Mouse (Mus musculus): ENCODE results near the gene Klhl41.

Gene Klhl41

GRCm38 (mm10) chr2:69676713-69677112 is 6.8 kb downstream of the Klhl41 start:
- in situ Hi-C loops (cut with MboI; ENCODE audit: low pct_unique_long_range_greater_than_20kb in 1 of 2, low sequenced_read_pairs in 2 of 2, unreplicated experiment in 1 of 2): loop anchor here in 1 of 2 experiments (5.0 kb wide), 1 partner anchor 39 kb away; no protein-coding TSS in a partner anchor

- in situ Hi-C loops (cut with MboI; ENCODE audit: low pct_unique_long_range_greater_than_20kb in 1 of 2, low sequenced_read_pairs in 2 of 2, unreplicated experiment in 1 of 2): loop anchor here in 1 of 2 experiments (5.0 kb wide), 1 partner anchor 40 kb away; no protein-coding TSS in a partner anchor
Measured at GRCm38 (mm10) chr2:69677215-69677614, 7.3 kb downstream of the Klhl41 start.

- in situ Hi-C loops (cut with MboI; ENCODE audit: low pct_unique_long_range_greater_than_20kb in 1 of 2, low sequenced_read_pairs in 2 of 2, unreplicated experiment in 1 of 2): loop anchor here in 1 of 2 experiments (5.0 kb wide), 1 partner anchor 43 kb away; no protein-coding TSS in a partner anchor
Measured at GRCm38 (mm10) chr2:69679990-69680389, 10.1 kb downstream of the Klhl41 start.

GRCm38 (mm10) chr2:69681931-69682330 is 12.0 kb downstream of the Klhl41 start:
- in situ Hi-C loops (cut with MboI; ENCODE audit: low pct_unique_long_range_greater_than_20kb in 1 of 2, low sequenced_read_pairs in 2 of 2, unreplicated experiment in 1 of 2): no loop called here

- in situ Hi-C loops (cut with MboI; ENCODE audit: low pct_unique_long_range_greater_than_20kb in 1 of 2, low sequenced_read_pairs in 2 of 2, unreplicated experiment in 1 of 2): no loop called here
Measured at GRCm38 (mm10) chr2:69683036-69683805, 13.3 kb downstream of the Klhl41 start.

GRCm38 (mm10) chr2:69684488-69684887 is 14.6 kb downstream of the Klhl41 start:
- in situ Hi-C loops (cut with MboI; ENCODE audit: low pct_unique_long_range_greater_than_20kb in 1 of 2, low sequenced_read_pairs in 2 of 2, unreplicated experiment in 1 of 2): no loop called here

GRCm38 (mm10) chr2:69690214-69690613 is 20.3 kb downstream of the Klhl41 start:
- in situ Hi-C loops (cut with MboI; ENCODE audit: low pct_unique_long_range_greater_than_20kb in 1 of 2, low sequenced_read_pairs in 2 of 2, unreplicated experiment in 1 of 2): no loop called here

- in situ Hi-C loops (cut with MboI; ENCODE audit: low pct_unique_long_range_greater_than_20kb in 1 of 2, low sequenced_read_pairs in 2 of 2, unreplicated experiment in 1 of 2): no loop called here
Measured at GRCm38 (mm10) chr2:69690843-69691242, 20.9 kb downstream of the Klhl41 start.

GRCm38 (mm10) chr2:69693501-69693900 is 23.6 kb downstream of the Klhl41 start:
- in situ Hi-C loops (cut with MboI; ENCODE audit: low pct_unique_long_range_greater_than_20kb in 1 of 2, low sequenced_read_pairs in 2 of 2, unreplicated experiment in 1 of 2): no loop called here

- in situ Hi-C loops (cut with MboI; ENCODE audit: low pct_unique_long_range_greater_than_20kb in 1 of 2, low sequenced_read_pairs in 2 of 2, unreplicated experiment in 1 of 2): no loop called here
Measured at GRCm38 (mm10) chr2:69700446-69700845, 30.5 kb downstream of the Klhl41 start.

GRCm38 (mm10) chr2:69712171-69712570 is 42.3 kb downstream of the Klhl41 start:
- in situ Hi-C loops (cut with MboI; ENCODE audit: low pct_unique_long_range_greater_than_20kb in 1 of 2, low sequenced_read_pairs in 2 of 2, unreplicated experiment in 1 of 2): no loop called here

GRCm38 (mm10) chr2:69712981-69713625 is 43.2 kb downstream of the Klhl41 start, which contains the start of gene Fastkd1:
Gene Fastkd1 (minus strand): TSS chr2:69713516.
- in situ Hi-C loops (cut with MboI; ENCODE audit: low pct_unique_long_range_greater_than_20kb in 1 of 2, low sequenced_read_pairs in 2 of 2, unreplicated experiment in 1 of 2): no loop called here

- in situ Hi-C loops (cut with MboI; ENCODE audit: low pct_unique_long_range_greater_than_20kb in 1 of 2, low sequenced_read_pairs in 2 of 2, unreplicated experiment in 1 of 2): no loop called here
Measured at GRCm38 (mm10) chr2:69713626-69714014, 43.7 kb downstream of the Klhl41 start.

- in situ Hi-C loops (cut with MboI; ENCODE audit: low pct_unique_long_range_greater_than_20kb in 1 of 2, low sequenced_read_pairs in 2 of 2, unreplicated experiment in 1 of 2): no loop called here
Measured at GRCm38 (mm10) chr2:69714126-69714525, 44.2 kb downstream of the Klhl41 start.

- in situ Hi-C loops (cut with MboI; ENCODE audit: low pct_unique_long_range_greater_than_20kb in 1 of 2, low sequenced_read_pairs in 2 of 2, unreplicated experiment in 1 of 2): no loop called here
Measured at GRCm38 (mm10) chr2:69716483-69716882, 46.6 kb downstream of the Klhl41 start.

GRCm38 (mm10) chr2:69719121-69719520 is 49.2 kb downstream of the Klhl41 start:
- in situ Hi-C loops (cut with MboI; ENCODE audit: low pct_unique_long_range_greater_than_20kb in 1 of 2, low sequenced_read_pairs in 2 of 2, unreplicated experiment in 1 of 2): no loop called here

- in situ Hi-C loops (cut with MboI; ENCODE audit: low pct_unique_long_range_greater_than_20kb in 1 of 2, low sequenced_read_pairs in 2 of 2, unreplicated experiment in 1 of 2): no loop called here
Measured at GRCm38 (mm10) chr2:69722273-69722649, 52.3 kb downstream of the Klhl41 start, which contains the start of gene Ppig. Gene Ppig (plus strand): TSS chr2:69722545.

GRCm38 (mm10) chr2:69722650-69723518 is 53.0 kb downstream of the Klhl41 start:
- in situ Hi-C loops (cut with MboI; ENCODE audit: low pct_unique_long_range_greater_than_20kb in 1 of 2, low sequenced_read_pairs in 2 of 2, unreplicated experiment in 1 of 2): no loop called here

- in situ Hi-C loops (cut with MboI; ENCODE audit: low pct_unique_long_range_greater_than_20kb in 1 of 2, low sequenced_read_pairs in 2 of 2, unreplicated experiment in 1 of 2): no loop called here
Measured at GRCm38 (mm10) chr2:69723519-69723825, 53.6 kb downstream of the Klhl41 start.

Measured in mouse embryonic stem cell (cell line).